Mouse (Mus musculus) heart, adult 11 months (tissue): ENCODE results near the gene Cdca3.

Source experiments
- DNase-seq: peaks from one replicate; pipeline ENCODE4 v3.0.0; 2022

Cdca3 gene

GRCm38 (mm10) chr6:124828868-124829798 is at the start of gene Cdca3, which contains the start of gene Usp5:
Cdca3 (plus strand) TSS chr6:124829547.
Usp5 (minus strand) TSS chr6:124829484.
- DNase-seq = peak; percentile 100

GRCm38 (mm10) chr6:124779984-124780416 is 49.3 kb upstream of the Cdca3 start:
- DNase-seq = no peak

GRCm38 (mm10) chr6:124780917-124781316 is 48.4 kb upstream of the Cdca3 start:
- no peak for DNase-seq

GRCm38 (mm10) chr6:124782436-124782835 is 46.9 kb upstream of the Cdca3 start:
- peak; percentile 95 for DNase-seq

GRCm38 (mm10) chr6:124786756-124787420 is 42.5 kb upstream of the Cdca3 start:
- no peak for DNase-seq

GRCm38 (mm10) chr6:124787722-124788121 is 41.6 kb upstream of the Cdca3 start:
- no peak for DNase-seq

- peak; percentile 48 for DNase-seq
These were observed 39.8 kb upstream of the Cdca3 start for GRCm38 (mm10) chr6:124789519-124789918.

GRCm38 (mm10) chr6:124790121-124790520 is 39.2 kb upstream of the Cdca3 start:
- DNase-seq = no peak

GRCm38 (mm10) chr6:124791911-124792310 is 37.4 kb upstream of the Cdca3 start:
- DNase-seq = peak; percentile 25

- no peak for DNase-seq
These were observed 33.6 kb upstream of the Cdca3 start for GRCm38 (mm10) chr6:124795781-124796180.

GRCm38 (mm10) chr6:124796200-124796599 is 33.1 kb upstream of the Cdca3 start:
- no peak for DNase-seq

- peak; percentile 60 for DNase-seq
These were observed 26.9 kb upstream of the Cdca3 start for GRCm38 (mm10) chr6:124802400-124802799.

- DNase-seq = peak; percentile 51
These were observed 26.3 kb upstream of the Cdca3 start for GRCm38 (mm10) chr6:124803061-124803460.

GRCm38 (mm10) chr6:124803691-124804090 is 25.7 kb upstream of the Cdca3 start:
- peak; percentile 66 for DNase-seq

- peak; percentile 45 for DNase-seq
These were observed 25.0 kb upstream of the Cdca3 start for GRCm38 (mm10) chr6:124804341-124804740.

- DNase-seq = peak; percentile 100
These were observed 23.7 kb upstream of the Cdca3 start for GRCm38 (mm10) chr6:124805341-124806321.

GRCm38 (mm10) chr6:124806446-124807140 is 22.8 kb upstream of the Cdca3 start:
- peak; percentile 91 for DNase-seq

- peak; percentile 83 for DNase-seq
These were observed 22.0 kb upstream of the Cdca3 start for GRCm38 (mm10) chr6:124807366-124807765.

GRCm38 (mm10) chr6:124807986-124808357 is 21.4 kb upstream of the Cdca3 start:
- DNase-seq = peak; percentile 85

- DNase-seq = peak; percentile 98
These were observed 20.9 kb upstream of the Cdca3 start, which contains the start of gene Spsb2 for GRCm38 (mm10) chr6:124808358-124809012. Spsb2 (plus strand) TSS chr6:124808661.
